Mouse (Mus musculus) lung, embryonic 15.5 days (tissue): Measurements from ENCODE around the gene Ubl5. TPM values are rescaled to one million over a fixed set of nuclear protein-coding genes. Genes with fewer than 3 reads are reported as not detected.
"Not testable (repeated sequence)": the region's sequence is repeated elsewhere in the genome, so short reads cannot be mapped to it uniquely, and the experiment has no call there.

Experiments used
- ATAC-seq: fragments of 200-750 bp; cut with Nextera tagmentation; 2 replicates; pipeline ENCODE4 v1.8.0; 2017; ENCODE audit warnings: moderate number of reproducible peaks, borderline replicate concordance; ENCODE audit not compliant: low FRiP score, low TSS enrichment; ENCODE audit errors: extremely low read depth
- H3K27ac ChIP-seq: fragments of 300-500 bp; sonication (generic); 2 replicates; pipeline ENCODE4 v1.5.1; 2015; ENCODE audit warnings: moderate library complexity, mild to moderate bottlenecking, inconsistent platforms
- H3K27me3 ChIP-seq: fragments of 300-500 bp; sonication (generic); 2 replicates; pipeline ENCODE4 v1.6.1; 2015; ENCODE audit warnings: inconsistent platforms
- H3K36me3 ChIP-seq: fragments of 300-500 bp; sonication (generic); 2 replicates; pipeline ENCODE4 v1.6.1; 2015; ENCODE audit warnings: inconsistent platforms
- H3K4me1 ChIP-seq: fragments of 300-500 bp; sonication (generic); 2 replicates; pipeline ENCODE4 v1.6.1; 2015; ENCODE audit warnings: inconsistent platforms
- H3K4me2 ChIP-seq: fragments of 300-500 bp; sonication (generic); 2 replicates; pipeline ENCODE4 v1.6.1; 2015; ENCODE audit warnings: inconsistent platforms, mild to moderate bottlenecking, moderate library complexity
- H3K4me3 ChIP-seq: fragments of 300-500 bp; sonication (generic); 2 replicates; pipeline ENCODE4 v1.5.1; 2015; ENCODE audit warnings: mild to moderate bottlenecking, inconsistent platforms
- H3K9ac ChIP-seq: fragments of 300-500 bp; sonication (generic); 2 replicates; pipeline ENCODE4 v1.6.1; 2015; ENCODE audit warnings: inconsistent platforms
- H3K9me3 ChIP-seq: fragments of 300-500 bp; sonication (generic); 2 replicates; pipeline ENCODE4 v1.6.1; 2016; ENCODE audit warnings: inconsistent platforms
- WGBS: fragments of 180-500 bp; shearing (Covaris S2); methylation state at CpG from one replicate; pipeline ENCODE4 v1.1.7; 2015; 5-methylcytosine and 5-hydroxymethylcytosine counted together
- polyA plus RNA-seq: library from polyadenylated mRNA; unstranded; fragments of >200 nt; fragmentation: Nextera tagmentation; extraction: Ambion mirVana; gene quantifications from 2 replicates; pipeline ENCODE4 v1.2.1, GENCODE M21; 2015

Ubl5 gene
- polyA plus RNA-seq, 1 experiment from 2014 or later: 369 TPM

DNA sequence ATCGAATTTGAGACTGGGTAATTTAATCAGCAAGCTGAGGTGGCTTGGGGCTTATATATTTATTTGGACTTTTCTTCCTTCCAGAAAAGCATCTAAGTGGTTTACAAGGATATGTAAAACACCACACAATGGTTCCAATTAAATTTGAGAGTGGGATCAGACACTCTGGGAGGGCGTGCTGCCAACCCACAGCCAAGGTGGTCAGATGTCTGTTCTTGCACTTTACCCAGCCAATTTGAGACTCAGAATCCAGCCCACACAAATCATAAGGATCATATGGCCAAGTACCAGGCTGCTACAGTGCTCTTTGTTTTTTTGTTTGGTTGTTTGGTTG lies 39.7 kb downstream of the Ubl5 start:
- H3K27me3 ChIP-seq: no peaks in the 10 kb centered on the region
- no peaks in the 10 kb centered on the region for H3K9me3 ChIP-seq
- no peak overlapping the region for H3K9ac ChIP-seq
- no peak for ATAC-seq
- no peaks in the 10 kb centered on the region for H3K4me1 ChIP-seq
- no peaks in the 10 kb centered on the region for H3K36me3 ChIP-seq
- H3K27ac ChIP-seq: no peak overlapping the region
- no peak overlapping the region for H3K4me3 ChIP-seq
- WGBS: 72% methylated on average over 2 of the region's 2 CpGs
- no peak overlapping the region for H3K4me2 ChIP-seq

DNA sequence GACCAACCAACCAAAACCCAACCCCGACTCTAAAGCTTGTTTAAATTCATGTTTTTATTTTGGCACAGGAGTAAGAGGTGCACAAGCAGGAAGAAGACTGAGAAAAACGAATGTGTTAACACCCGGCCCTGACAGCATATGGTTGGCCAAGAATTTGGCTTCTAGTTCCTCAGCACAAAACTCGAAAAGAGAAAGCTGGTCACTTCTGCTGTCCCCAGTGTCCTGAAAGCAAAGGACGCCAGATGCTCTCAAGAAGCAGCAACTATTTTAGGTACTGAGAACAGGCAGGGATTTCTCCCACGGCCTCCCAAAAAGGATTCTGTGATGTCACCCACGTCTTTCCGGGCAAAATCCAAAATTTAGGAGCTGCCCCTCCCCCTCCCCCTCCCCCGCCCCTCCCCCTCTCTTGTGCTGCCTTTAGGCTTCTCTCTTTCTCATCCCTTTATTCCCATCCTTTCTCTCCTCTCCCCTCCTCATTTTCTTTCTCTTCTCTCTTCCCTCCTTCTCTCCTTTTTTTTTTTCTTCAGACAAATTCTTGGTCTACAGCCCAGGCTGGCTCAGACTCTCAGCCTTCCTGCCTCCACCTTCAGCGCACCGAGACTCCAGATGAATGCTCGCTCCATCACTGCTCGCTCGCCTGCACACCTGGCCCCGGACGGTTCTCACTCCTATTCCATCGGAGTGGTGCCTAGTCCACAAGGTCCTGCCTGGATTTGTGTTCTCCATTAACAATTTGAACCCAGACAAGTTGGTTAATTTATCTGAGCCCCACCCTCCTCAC lies 42.6 kb downstream of the Ubl5 start:
- Histone ChIP-seq H3K9me3 (no peaks in the 10 kb centered on the region), H3K4me1 (no peaks in the 10 kb centered on the region), H3K4me2 (no peak overlapping the region), H3K9ac (no peak overlapping the region), H3K36me3 (no peaks in the 10 kb centered on the region), H3K27me3 (no peaks in the 10 kb centered on the region), H3K27ac (no peak overlapping the region), H3K4me3 (no peak overlapping the region)
- no peak for ATAC-seq
- 47% methylated on average over 17 of the region's 17 CpGs for WGBS

DNA sequence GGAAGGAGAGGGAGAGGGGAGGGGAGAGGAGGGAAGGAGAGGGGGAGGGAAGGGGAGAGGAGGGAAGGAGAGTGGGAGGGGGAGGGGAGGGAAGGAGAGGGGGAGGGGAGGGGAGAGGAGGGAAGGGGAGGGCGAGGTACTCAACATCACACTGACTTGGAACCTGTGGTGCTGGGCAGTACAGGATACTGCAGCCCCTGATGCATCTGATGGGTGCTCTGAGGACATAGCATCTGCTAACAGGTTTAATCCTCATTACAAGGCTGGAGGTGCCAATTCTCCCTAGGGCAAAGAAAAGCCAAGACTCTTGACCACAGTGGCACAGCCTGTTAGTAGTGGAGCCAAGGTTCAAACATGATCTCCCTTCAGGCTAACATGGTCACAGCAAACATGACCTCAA lies 46.7 kb downstream of the Ubl5 start:
- no peaks in the 10 kb centered on the region for H3K9me3 ChIP-seq
- no peak overlapping the region for H3K4me3 ChIP-seq
- WGBS: 57% methylated on average over 1 of the region's 1 CpGs
- H3K27ac ChIP-seq: no peak overlapping the region
- ATAC-seq: no peak
- no peaks in the 10 kb centered on the region for H3K36me3 ChIP-seq
- H3K4me1 ChIP-seq: no peaks in the 10 kb centered on the region
- peaks cover 6% of the 10 kb centered on the region for H3K27me3 ChIP-seq
- H3K4me2 ChIP-seq: no peak overlapping the region
- no peak overlapping the region for H3K9ac ChIP-seq

DNA sequence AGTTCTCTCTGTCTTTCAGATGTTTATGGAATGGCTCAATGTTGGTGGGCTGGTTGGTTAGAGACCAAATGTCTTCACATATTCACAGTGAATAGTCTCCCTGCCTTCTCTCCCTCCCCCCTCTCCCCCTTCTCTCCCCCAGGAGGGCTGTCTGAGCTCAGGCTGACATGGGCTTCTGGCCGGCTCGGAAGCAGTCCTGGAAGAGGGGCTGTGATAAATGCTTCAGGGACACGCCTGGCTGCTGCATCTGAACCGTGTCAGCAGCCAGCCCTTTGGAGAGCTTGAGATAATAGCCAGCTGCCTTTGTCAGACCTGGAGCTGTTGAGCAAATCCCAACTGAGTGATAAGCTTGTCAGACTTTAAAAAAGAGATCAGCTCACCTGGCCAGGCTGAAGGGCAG lies 47.2 kb downstream of the Ubl5 start:
- Histone ChIP-seq H3K9me3 (no peaks in the 10 kb centered on the region), H3K27me3 (peaks cover 11% of the 10 kb centered on the region), H3K4me2 (no peak overlapping the region), H3K27ac (no peak overlapping the region), H3K9ac (no peak overlapping the region), H3K36me3 (no peaks in the 10 kb centered on the region), H3K4me3 (no peak overlapping the region), H3K4me1 (0 out of 2 replicates have a peak, but pooled peaks cover 4% of the 10 kb centered on the region)
- WGBS: 1% methylated on average over 4 of the region's 4 CpGs
- peak; percentile 51 for ATAC-seq

DNA sequence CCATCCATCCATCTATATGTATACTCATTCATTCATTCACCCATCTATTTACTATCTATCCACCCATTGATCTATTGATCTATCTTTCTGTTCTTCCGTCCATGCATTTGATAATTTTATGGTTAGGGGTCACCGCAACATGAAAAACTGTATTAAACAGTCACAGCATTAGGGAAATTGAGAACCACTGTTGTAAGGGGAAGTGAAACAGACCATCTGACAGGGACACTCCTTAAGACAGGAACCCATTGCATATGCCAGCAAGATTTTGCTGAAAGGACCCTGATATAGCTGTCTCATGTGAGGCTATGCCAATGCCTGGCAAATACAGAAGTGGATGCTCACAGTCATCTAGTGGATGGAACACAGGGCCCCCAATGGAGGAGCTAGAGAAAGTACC lies 47.8 kb downstream of the Ubl5 start:
- H3K4me1 ChIP-seq, H3K4me3 ChIP-seq, ATAC-seq, H3K27ac ChIP-seq, H3K36me3 ChIP-seq, H3K9ac ChIP-seq, H3K9me3 ChIP-seq, H3K4me2 ChIP-seq: not testable (repeated sequence)
- 85% methylated on average over 2 of the region's 2 CpGs for WGBS
- H3K27me3 ChIP-seq: peaks cover 17% of the 10 kb centered on the region

DNA sequence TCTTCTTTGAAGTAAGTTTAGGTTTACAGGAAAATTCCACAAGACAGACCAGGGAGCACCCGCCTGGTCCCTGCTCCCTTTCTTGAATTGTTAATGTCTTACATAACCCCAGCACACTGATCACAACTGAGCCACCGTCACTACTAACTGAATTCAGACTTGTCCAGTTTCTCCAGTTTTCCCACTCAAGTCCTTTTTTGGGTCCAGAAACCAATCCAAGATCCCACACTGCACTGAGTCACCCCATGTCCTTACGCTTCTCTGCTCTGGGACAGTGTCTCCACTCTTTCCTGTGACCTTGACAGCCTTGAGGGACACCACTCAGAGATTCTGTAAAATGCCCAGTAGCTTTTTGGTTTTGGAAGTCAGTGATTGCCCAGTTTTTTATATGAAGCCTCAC lies 50.2 kb downstream of the Ubl5 start:
- Histone ChIP-seq H3K27me3 (peaks cover 19% of the 10 kb centered on the region), H3K9me3 (no peaks in the 10 kb centered on the region)
- 81% methylated on average over 3 of the region's 3 CpGs for WGBS

DNA sequence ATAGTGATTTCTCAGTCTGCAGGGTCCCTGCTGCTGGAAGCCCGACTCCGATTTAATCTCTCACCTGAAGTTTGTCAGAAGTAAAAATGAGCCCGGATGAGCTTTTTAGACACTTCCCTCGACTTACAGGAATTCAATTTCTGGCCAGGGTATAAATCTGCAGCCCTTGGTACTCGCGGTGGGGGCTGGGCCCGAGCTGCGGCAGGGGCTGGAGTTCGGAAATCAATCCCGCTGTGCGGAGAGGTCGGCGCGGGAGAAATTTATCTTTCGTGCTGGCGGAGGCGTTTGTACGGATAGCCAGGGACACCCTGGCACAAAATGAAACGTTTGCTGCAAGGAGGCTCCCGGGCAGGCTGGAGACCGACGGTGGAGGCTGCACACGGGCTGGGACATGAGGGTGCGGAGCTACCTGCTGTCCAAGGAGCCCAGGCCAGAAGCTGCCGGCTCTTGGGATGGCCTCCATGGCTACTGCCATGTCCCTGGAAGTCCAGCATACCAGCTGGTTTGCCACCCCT lies 52.1 kb downstream of the Ubl5 start:
- H3K9me3 ChIP-seq: no peaks in the 10 kb centered on the region
- WGBS: 4% methylated on average over 25 of the region's 25 CpGs
- H3K27me3 ChIP-seq: peaks cover 19% of the 10 kb centered on the region
- peak overlapping the region; percentile 23 for H3K4me3 ChIP-seq
- no peak for ATAC-seq
- H3K4me2 ChIP-seq: peak overlapping the region; percentile 53
- H3K4me1 ChIP-seq: 0 out of 2 replicates have a peak, but pooled peaks cover 7% of the 10 kb centered on the region
- H3K9ac ChIP-seq: no peak overlapping the region
- no peaks in the 10 kb centered on the region for H3K36me3 ChIP-seq
- H3K27ac ChIP-seq: no peak overlapping the region

More for the DNA sequence above, 50.2 kb downstream of the Ubl5 start:
- Histone ChIP-seq H3K9ac (no peak overlapping the region), H3K36me3 (no peaks in the 10 kb centered on the region), H3K4me1 (0 out of 2 replicates have a peak, but pooled peaks cover 7% of the 10 kb centered on the region), H3K4me3 (no peak overlapping the region), H3K4me2 (no peak overlapping the region), H3K27ac (no peak overlapping the region)
- ATAC-seq: no peak

DNA sequence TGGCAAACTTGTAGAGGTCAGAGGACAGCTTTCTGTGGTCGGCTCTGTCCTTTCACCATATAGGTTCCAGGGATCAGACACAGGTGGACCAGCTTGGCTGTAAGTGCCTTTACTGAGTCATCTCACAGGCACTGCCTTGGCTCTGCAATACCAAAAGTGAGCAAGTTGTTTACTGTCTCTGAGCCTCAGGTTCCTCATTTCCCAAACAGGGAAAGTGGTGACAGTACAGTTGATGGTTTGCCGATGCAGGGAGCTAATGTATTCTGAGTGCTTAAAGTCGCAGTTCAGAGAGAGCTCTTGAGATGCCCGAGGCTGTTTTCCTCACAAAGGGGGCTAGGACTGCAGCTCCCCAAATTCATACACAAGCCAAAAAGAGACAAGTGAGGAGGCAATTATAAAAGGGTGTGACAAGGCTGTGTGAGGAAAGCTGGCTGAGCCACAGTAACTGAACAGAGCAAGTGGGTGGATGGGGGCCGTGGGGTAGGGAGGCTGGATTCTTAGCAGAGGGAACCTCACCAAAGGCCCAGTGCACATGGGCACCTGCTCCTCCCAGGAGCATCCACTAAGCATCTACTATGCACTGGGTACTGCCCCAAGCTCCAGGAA lies 53.5 kb downstream of the Ubl5 start:
- ATAC-seq: no peak
- Histone ChIP-seq H3K36me3 (no peaks in the 10 kb centered on the region), H3K4me2 (no peak overlapping the region), H3K9ac (no peak overlapping the region), H3K27me3 (peaks cover 19% of the 10 kb centered on the region), H3K4me1 (0 out of 2 replicates have a peak, but pooled peaks cover 7% of the 10 kb centered on the region), H3K27ac (no peak overlapping the region), H3K4me3 (no peak overlapping the region), H3K9me3 (no peaks in the 10 kb centered on the region)
- 68% methylated on average over 5 of the region's 5 CpGs for WGBS

Other genes with a start within 250 kb of the Ubl5 start
- 19.7 and 21.6 TPM in 2 replicates for gene Zfp26, start 182.7 kb upstream of the Ubl5 start, polyA plus RNA-seq
- 19.2 and 22.8 TPM in 2 replicates for gene Zfp426, start 150.1 kb upstream of the Ubl5 start, polyA plus RNA-seq
- 103 and 107 TPM in 2 replicates for gene Zfp266, start 121.5 kb upstream of the Ubl5 start, polyA plus RNA-seq
- 14.9 and 17.7 TPM in 2 replicates for gene Zfp846, start 61.6 kb upstream of the Ubl5 start, polyA plus RNA-seq
- 18.5 and 20.8 TPM in 2 replicates for gene Fbxl12, start 1.9 kb downstream of the Ubl5 start, polyA plus RNA-seq
- 51.8 and 54.8 TPM in 2 replicates for gene Pin1, start 9.2 kb downstream of the Ubl5 start, polyA plus RNA-seq
- 2.7 and 2.8 TPM in 2 replicates for gene Olfm2, start 103.5 kb downstream of the Ubl5 start, polyA plus RNA-seq
- gene Col5a3, start 172.2 kb downstream of the Ubl5 start, polyA plus RNA-seq: 0.99 and 1.4 TPM in 2 replicates
- gene Rdh8, start 175.6 kb downstream of the Ubl5 start, polyA plus RNA-seq: not detected in 2 replicates
- 15.7 and 18.6 TPM in 2 replicates for gene A230050P20Rik, start 225.8 kb downstream of the Ubl5 start, polyA plus RNA-seq
- gene Angptl6, start 236.8 kb downstream of the Ubl5 start, polyA plus RNA-seq: 2.8 and 3.4 TPM in 2 replicates
- gene Ppan, start 245.3 kb downstream of the Ubl5 start, polyA plus RNA-seq: 67.3 and 71.3 TPM in 2 replicates